Mouse (Mus musculus) E14TG2a.4 (cell line): ENCODE measurements around the gene Slc22a17.

Source experiments
- H3K27me3 ChIP-seq: 2 replicates; pipeline ENCODE4 v1.6.1; 2014; ENCODE audit warnings: low read length, control low read depth; ENCODE audit not compliant: insufficient read depth
- H3K36me3 ChIP-seq: 2 replicates; pipeline ENCODE4 v1.6.1; 2014; ENCODE audit warnings: low read length, control low read depth; ENCODE audit not compliant: insufficient read depth
- H3K4me1 ChIP-seq: replicated peaks from 2 replicates; pipeline ENCODE4 v1.6.1; 2014; ENCODE audit warnings: low read depth, low read length, control low read depth
- H3K4me3 ChIP-seq: replicated peaks from 2 replicates; pipeline ENCODE4 v1.5.1; 2014; ENCODE audit warnings: mild to moderate bottlenecking, low read length
- H3K9me3 ChIP-seq: 2 replicates; pipeline ENCODE4 v1.6.1; 2014; ENCODE audit warnings: low read length, control low read depth
- CTCF ChIP-seq: conservative IDR thresholded peaks from 2 replicates; pipeline ENCODE4 v1.5.1; 2014; ENCODE audit warnings: low read length
- NANOG ChIP-seq: IDR thresholded peaks from 2 replicates; pipeline ENCODE4 v1.6.1; 2014; ENCODE audit warnings: borderline replicate concordance, low read length, mixed read lengths
- POU5F1 ChIP-seq: IDR thresholded peaks from 2 replicates; pipeline ENCODE4 v1.6.1; 2014; ENCODE audit warnings: low read length, borderline replicate concordance

The Slc22a17 gene

GRCm38 (mm10) chr14:54876539-54877047, 36.3 kb downstream of the Slc22a17 start:
- no peak for TF ChIP-seq CTCF
- no peak for TF ChIP-seq NANOG
- TF ChIP-seq POU5F1: no peak
- H3K36me3 ChIP-seq: no peaks in the 10 kb centered on the region
- peaks cover 21% of the 10 kb centered on the region for H3K4me1 ChIP-seq
- peak overlapping the region; percentile 90 for H3K4me3 ChIP-seq
- H3K9me3 ChIP-seq: no peaks in the 10 kb centered on the region
- H3K27me3 ChIP-seq: peaks cover 52% of the 10 kb centered on the region

- H3K4me3 ChIP-seq: peak overlapping the region; percentile 90
- no peaks in the 10 kb centered on the region for H3K36me3 ChIP-seq
- TF ChIP-seq POU5F1 (no peak), NANOG (no peak), CTCF (no peak)
- no peaks in the 10 kb centered on the region for H3K9me3 ChIP-seq
- peaks cover 52% of the 10 kb centered on the region for H3K27me3 ChIP-seq
- H3K4me1 ChIP-seq: peaks cover 15% of the 10 kb centered on the region
These were observed 36.9 kb downstream of the Slc22a17 start for GRCm38 (mm10) chr14:54875844-54876538.

DNA sequence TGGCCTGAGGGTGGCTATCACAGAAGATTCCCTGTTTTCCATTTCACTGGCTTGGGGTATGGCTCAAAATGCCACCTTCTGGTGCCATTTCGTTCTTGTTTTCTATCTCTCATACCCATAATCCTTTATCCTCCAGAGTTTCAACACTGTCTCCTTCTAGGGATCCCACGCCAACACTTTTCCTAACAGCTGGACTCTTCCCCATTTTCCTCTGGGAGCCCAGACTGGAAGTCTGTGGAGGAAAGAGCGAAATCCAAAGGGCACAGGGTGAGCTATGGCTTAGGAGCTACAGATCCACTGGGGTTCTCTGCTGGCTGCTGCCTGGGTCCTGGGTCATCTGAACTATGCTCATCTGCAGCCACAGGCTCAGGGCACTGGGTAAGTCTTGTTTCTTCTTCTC, 38.8 kb downstream of the Slc22a17 start:
- TF ChIP-seq CTCF: no peak
- no peak for TF ChIP-seq POU5F1
- no peak for TF ChIP-seq NANOG
- peaks cover 12% of the 10 kb centered on the region for H3K4me1 ChIP-seq
- H3K27me3 ChIP-seq: peaks cover 52% of the 10 kb centered on the region
- no peaks in the 10 kb centered on the region for H3K9me3 ChIP-seq
- no peak overlapping the region for H3K4me3 ChIP-seq
- no peaks in the 10 kb centered on the region for H3K36me3 ChIP-seq

- H3K36me3 ChIP-seq: no peaks in the 10 kb centered on the region
- H3K27me3 ChIP-seq: peaks cover 31% of the 10 kb centered on the region
- peaks cover 9% of the 10 kb centered on the region for H3K4me1 ChIP-seq
- no peak within 1 kb of the TSS for H3K4me3 ChIP-seq
- no peak for TF ChIP-seq POU5F1
- no peak for TF ChIP-seq NANOG
- TF ChIP-seq CTCF: no peak
- no peaks in the 10 kb centered on the region for H3K9me3 ChIP-seq
These were observed 42.1 kb downstream of the Slc22a17 start, which contains the start of gene Homez for GRCm38 (mm10) chr14:54870861-54871260. Homez (minus strand) TSS chr14:54870961.

DNA sequence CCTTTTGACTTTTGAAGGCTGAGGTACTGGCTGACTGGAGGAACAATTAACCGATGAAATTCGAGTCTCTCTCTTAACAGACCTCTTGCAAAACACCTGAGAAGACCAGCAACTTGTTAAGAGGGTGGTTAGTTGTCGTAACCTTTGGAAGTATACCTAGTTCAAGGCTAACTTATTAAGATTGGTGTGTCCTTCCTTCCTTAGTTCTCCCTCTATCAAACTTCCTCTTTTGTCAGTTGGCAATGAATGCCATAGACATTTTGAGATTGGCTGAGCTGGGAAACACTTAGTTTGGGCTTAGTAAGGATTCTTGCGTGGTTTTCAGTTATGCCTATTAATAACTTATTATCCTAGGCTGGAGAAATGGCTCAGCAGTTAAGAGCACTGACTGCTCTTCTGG, 44.9 kb downstream of the Slc22a17 start:
- H3K27me3 ChIP-seq: peaks cover 5% of the 10 kb centered on the region; the same call in 1 of the 2 replicates
- H3K36me3 ChIP-seq: no peaks in the 10 kb centered on the region
- H3K4me3 ChIP-seq: no peak overlapping the region
- no peaks in the 10 kb centered on the region for H3K9me3 ChIP-seq
- TF ChIP-seq NANOG: no peak
- TF ChIP-seq POU5F1: no peak
- no peak for TF ChIP-seq CTCF
- H3K4me1 ChIP-seq: peaks cover 19% of the 10 kb centered on the region

DNA sequence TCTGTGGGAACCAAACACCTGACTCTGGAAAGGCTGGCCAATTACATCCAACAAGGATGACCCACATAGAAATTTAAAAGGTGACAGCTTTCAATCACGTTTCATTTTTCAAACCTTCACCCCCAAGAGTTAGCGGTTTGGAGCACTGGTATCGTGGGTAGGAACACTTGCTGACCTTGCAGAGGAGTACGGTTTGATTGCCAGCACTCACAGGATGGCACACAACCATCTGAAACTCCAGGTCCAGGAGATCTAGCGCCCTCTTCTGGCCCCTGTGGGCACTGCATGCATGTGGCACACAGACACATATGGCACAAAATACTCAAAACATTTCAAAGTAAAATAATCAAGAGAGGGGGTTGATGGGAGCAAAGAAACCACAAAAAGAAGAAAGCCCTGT, 46.0 kb downstream of the Slc22a17 start:
- H3K27me3 ChIP-seq: no peaks in the 10 kb centered on the region
- no peaks in the 10 kb centered on the region for H3K9me3 ChIP-seq
- peaks cover 20% of the 10 kb centered on the region for H3K4me1 ChIP-seq
- H3K36me3 ChIP-seq: no peaks in the 10 kb centered on the region
- peak; percentile 98 for TF ChIP-seq CTCF
- TF ChIP-seq NANOG: no peak
- H3K4me3 ChIP-seq: no peak overlapping the region

DNA sequence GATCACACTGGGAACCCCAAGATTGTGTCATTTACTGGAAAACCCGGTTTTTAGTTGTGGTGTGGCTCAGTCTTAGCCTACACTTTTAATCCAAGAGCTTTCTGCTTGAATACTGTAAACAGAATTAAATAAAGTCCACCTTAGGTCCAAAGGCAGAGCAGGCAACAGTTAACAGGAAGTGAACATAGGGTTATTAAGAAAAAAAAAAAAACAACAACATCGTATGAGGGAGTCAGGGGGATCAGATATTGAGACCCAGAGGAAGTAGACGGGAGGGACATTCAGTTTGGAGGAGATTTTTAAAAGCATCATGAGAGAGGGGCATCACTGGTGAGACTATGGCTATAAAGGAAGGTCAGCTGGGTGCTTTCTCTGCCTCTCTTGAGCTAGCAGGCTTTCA, 46.7 kb downstream of the Slc22a17 start:
- TF ChIP-seq NANOG (no peak), CTCF (no peak), POU5F1 (no peak)
- Histone ChIP-seq H3K9me3 (no peaks in the 10 kb centered on the region), H3K4me3 (no peak overlapping the region), H3K27me3 (no peaks in the 10 kb centered on the region), H3K4me1 (peaks cover 20% of the 10 kb centered on the region), H3K36me3 (no peaks in the 10 kb centered on the region)

DNA sequence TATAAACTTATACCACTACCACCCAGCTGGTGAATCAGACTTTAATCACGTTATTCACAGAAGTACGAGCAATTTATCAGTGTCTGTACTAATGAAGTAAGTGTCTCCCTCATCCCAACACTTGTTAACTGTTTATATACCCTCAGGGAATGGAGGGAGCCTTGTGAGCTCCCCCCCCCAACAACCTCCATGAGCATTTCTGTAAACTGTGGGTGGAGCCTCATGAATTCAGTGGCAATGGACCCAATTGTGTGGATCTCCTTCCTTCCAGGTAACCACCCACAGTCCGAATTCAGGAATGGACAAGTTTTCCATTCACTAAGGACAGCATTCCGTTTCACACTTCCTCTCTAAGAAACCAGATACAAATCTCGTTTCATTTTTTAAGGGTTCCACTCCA, 47.3 kb downstream of the Slc22a17 start:
- no peak for TF ChIP-seq POU5F1
- no peak for TF ChIP-seq CTCF
- no peak for TF ChIP-seq NANOG
- Histone ChIP-seq H3K36me3 (no peaks in the 10 kb centered on the region), H3K4me1 (peaks cover 20% of the 10 kb centered on the region), H3K27me3 (no peaks in the 10 kb centered on the region), H3K4me3 (no peak overlapping the region), H3K9me3 (no peaks in the 10 kb centered on the region)
